Comparison of ENCODE assay signal across 14 mouse cellular contexts in the genomic region with DNA sequence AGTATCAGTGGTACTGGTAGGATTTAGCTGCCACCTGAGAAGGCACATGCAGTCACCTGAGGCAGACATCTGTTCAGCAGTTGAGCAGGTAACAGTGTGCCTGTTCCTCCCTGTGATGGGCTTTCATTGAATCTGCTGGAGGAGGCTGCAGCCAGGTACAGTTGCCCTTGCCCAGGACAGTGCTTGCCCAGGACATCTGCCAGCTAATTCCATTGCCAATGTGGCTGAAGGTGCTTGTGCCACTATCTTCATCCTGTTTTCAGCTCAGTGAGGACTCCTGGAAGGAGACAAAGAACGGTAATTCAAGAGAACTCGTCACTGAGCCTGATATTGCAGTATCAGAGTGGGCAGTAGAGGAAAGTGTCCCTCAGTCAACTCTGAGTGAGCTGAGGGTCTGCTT.
"Had no signal": no experiment of that assay in that cellular context is flagged by ENCODE, and none has a peak within 500 bp of the region (broad histone marks: within the 10 kb centered on the region; RNA-seq: fewer than 3 reads in every experiment).

No protein-coding gene starts in this region.

- H3K9ac ChIP-seq: lung, embryonic 15.5 days; midbrain, embryonic 13.5 days; midbrain, embryonic 15.5 days; neural tube, embryonic 12.5 days; stomach, embryonic 15.5 days had no signal

- H3K9me3 ChIP-seq: lung, embryonic 15.5 days; midbrain, embryonic 13.5 days; midbrain, embryonic 15.5 days; neural tube, embryonic 12.5 days; stomach, embryonic 15.5 days had no signal

- H3K27me3 ChIP-seq: lung, embryonic 15.5 days; megakaryocyte, embryonic 14.5 days; midbrain, embryonic 13.5 days; midbrain, embryonic 15.5 days; neural tube, embryonic 12.5 days; stomach, embryonic 15.5 days had no signal

- H3K4me1 ChIP-seq: lung, embryonic 15.5 days; megakaryocyte, embryonic 14.5 days; midbrain, embryonic 13.5 days; neural tube, embryonic 12.5 days; stomach, embryonic 15.5 days had no signal

- H3K27ac ChIP-seq: lung, embryonic 15.5 days; macrophage; midbrain, embryonic 13.5 days; midbrain, embryonic 15.5 days; neural tube, embryonic 12.5 days; stomach, embryonic 15.5 days; stomach, postnatal 0 days had no signal

- H3K4me3 ChIP-seq: lung, embryonic 15.5 days; megakaryocyte, embryonic 14.5 days; midbrain, embryonic 13.5 days; midbrain, embryonic 15.5 days; neural tube, embryonic 12.5 days; stomach, embryonic 15.5 days had no signal

- H3K4me2 ChIP-seq: lung, embryonic 15.5 days; midbrain, embryonic 11.5 days; midbrain, embryonic 13.5 days; midbrain, embryonic 15.5 days; neural tube, embryonic 12.5 days; stomach, embryonic 15.5 days had no signal

- H3K36me3 ChIP-seq: lung, embryonic 15.5 days; midbrain, embryonic 13.5 days; midbrain, embryonic 15.5 days; neural tube, embryonic 12.5 days; stomach, embryonic 15.5 days had no signal

- DNase-seq: lung, adult 2 months; right cerebral cortex, postnatal 14 days; thymus, adult 2 months; thymus, postnatal 25 days; thymus, postnatal 4 days had no signal

- ATAC-seq: midbrain, embryonic 13.5 days; midbrain, embryonic 15.5 days had no signal
